Mouse (Mus musculus): ENCODE results near the gene Stac2.
A peak's percentile ranks its signal among the peaks of the same experiment; 100 is the strongest.

The Stac2 gene

DNA sequence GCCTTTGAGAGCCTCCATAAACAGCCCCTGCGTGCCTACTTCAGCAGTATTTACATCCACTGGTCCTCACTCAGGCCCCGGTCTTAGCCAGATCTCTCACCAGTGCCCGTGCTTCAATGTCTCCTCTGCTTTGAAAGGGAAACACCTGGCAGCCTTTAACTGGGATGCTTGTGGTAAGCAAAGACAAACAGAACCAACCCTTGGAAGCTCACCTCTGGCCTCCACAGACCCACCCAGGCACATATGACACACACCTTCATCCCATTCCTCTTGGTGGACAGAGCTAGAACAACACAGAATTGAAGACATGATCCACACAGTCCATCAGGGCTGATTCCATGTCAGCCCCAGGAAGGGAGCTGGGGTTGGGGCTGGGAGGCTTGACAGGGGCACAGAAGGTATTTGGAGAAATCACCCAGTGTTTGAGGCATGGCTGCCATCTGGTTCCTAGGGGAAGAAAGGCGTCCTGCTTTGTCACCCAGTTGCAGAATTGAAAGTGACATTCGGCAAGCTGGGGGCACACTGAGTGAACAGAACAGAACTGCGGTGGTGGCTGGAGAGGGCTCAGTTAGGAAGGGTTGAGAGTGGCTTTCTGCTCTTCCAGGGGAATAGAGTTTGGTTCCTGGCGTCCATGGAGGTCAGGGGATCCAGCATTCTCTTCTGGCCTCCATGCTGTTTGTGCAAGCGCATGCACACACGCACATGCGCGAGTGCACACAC lies 55.0 kb downstream of the Stac2 start:
- DNase-seq (ENCODE audit: low spot score), result no peak

DNA sequence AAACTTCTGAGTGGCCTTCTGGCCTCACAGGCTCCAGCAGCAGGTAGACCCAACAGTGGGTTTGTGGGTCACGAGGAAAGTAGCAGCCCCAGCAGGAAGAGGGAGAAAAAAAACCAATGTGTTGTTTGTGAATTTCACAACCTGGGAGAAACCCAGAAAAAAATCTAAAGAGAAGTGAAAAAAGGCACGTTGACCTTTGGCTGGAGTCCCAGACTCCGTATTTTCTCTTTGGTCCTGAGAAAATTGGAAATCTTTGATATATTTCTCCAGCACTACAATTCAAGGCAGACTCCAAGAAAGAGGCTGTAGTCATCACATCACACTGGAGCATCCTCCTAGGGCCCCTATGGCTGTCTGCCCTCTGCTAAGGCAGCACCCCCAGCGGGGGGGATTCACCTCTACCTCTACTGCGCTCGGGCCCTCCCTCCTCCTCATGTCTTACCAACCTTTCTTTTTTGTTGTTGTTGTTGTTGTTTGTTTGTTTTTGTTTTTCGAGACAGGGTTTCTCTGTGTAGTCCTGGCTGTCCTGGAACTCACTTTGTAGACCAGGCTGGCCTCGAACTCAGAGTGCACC lies 55.8 kb downstream of the Stac2 start:
- DNase-seq (ENCODE audit: low spot score), result no peak

DNA sequence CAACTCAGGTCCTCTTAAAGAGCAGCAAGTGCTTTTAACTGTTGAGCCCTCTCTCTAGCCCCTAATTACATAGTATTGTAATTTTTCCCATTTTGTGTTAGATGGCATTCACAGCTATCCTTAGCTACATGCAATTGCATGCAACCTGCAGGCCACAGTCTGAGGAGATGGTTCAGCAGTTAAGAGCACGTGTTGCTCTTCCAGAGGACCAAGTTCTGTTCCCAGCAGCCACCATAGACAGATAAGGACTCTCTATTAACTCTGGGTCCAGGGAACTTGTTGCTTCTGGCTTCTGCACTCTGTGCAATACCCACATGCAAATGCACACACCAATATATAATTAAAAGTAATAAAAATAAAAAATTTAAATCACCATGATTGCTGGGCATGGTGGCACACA lies 56.6 kb downstream of the Stac2 start:
- no peak for DNase-seq (ENCODE audit: low spot score)

DNA sequence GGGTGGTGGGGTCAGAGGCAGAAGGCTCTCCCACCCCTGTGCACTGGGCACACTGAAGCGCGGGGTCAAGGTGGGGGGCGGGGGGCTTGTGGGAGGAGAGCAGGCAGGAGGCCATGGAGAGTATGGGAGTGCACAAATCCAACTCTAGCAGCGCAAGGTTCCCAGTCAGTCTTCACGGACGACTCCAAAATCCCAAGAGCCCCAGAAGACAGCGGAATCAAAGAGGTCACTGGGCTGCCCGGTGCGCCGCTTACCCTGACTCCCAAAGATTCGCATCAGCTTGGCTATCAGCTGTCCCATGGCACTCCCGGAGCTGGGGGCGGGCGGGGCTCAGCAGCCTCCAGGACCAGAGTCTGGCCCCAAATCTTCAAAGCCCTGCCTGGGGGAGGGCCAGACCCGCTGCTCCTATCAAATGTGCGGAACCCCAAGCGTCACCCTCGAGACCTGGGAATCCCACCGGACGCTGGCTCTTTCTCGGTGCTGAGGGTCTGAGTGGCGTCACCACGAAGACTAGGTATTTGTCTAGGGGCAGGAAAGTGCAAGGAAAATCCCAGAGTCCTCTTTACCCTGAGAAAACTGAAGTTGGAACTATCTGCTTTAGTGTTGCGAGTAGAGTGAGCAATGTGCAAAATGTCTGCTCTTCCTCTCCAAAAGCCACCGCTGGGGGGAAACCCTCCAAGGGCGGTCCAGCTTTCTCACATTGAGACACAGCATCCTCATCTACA lies 57.5 kb downstream of the Stac2 start, which contains the start of gene Arl5c:
Gene Arl5c, minus strand, starts transcription at position 618 of the 725 bp plus-strand sequence.
- DNase-seq (ENCODE audit: low spot score), result no peak

DNA sequence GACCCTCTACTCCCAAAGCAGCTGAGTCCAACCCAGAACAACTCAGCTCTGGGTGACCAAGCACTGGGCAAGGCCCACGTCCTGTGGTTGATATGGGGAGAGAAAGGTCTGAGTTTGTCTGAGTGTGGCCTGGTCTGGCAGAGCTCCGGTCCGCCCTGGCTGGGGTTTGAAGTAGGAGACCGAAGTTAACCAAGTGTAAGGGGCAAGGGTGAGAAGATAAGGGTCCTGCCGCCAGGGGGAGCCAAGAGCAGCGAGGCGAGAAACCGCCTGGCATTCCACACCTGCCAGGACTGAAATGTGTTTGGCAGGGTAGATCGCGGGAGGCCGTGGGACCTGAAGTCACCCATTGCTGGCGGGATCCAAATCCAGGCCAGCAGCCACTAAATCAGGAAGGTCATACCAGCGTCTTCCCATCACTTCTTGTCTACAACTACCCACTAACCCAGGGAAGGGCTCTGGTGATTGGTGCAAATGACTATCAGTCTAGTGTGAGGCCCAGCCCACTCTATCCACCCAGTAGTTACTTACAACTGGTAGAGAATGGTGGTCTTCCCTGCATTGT lies 58.6 kb downstream of the Stac2 start:
- peak; percentile 65 for DNase-seq (ENCODE audit: low spot score)

DNA sequence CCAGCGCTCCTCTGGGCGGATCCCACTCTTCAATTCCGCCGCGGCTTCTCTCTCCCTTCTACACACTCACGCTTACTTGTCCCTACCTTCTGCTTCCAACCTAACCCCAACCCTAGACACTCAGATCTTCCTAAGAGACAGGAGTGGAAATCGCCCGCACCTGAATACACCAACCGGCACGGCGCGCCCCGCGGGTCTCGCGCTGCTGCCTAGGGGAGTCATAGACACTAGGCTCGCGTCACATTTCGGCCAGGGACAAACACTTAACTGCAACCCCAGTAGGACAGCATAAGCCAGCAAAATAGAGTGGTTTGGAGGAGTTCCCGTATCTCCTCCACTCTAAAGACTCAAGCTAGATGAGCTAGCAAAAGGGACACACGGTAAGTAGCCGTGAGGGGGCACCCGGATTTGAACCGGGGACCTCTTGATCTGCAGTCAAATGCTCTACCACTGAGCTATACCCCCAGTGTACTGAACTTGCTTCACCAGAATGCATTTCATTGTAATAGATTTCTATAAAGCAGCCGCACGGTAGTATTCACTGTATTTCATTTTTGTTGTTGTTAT lies 64.6 kb downstream of the Stac2 start:
- peak; percentile 93 for DNase-seq (ENCODE audit: low spot score)

DNA sequence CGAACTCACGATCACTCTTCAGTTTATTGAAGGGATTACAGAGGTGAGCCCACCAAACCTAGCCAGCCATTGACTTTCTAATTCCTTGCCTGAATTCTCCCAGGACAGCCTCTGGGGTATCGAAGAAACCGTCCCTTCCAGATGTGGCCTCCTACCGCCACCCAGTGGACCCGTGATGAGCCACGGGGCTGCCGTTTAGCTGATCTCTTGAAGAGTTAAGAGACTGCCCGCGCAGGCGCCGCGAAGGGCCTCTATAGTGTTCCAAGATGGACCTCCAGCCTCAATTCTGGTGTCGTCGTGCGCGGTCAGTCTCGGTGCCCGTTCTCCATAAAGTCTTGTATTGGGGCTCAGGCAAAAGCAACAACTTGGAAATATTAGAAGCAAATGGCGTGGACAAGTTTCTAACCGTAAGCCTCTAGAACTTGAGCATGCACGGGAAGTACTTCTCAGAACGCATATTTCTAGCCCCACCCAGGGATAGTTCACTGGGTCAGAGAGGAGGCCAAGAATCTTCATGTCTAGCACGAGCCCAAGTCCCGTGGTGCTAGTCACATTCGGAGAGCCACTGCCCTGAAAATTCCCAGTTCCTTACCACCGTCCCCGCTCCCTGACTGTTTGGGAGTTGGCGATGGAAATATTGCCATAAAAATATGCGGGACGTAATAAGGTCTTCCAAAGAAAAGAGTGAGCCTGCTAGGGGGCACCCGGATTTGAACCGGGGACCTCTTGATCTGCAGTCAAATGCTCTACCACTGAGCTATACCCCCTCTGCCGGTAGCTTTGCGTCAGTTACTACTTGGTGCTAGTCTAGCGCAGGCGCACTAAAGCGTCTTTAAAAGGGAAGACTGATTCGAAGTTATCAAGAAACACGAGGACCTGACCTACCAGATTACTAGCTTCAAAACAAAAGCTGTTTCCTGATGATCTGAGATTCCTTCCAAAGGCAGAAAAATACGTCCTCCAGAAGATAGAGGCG lies 65.4 kb downstream of the Stac2 start:
- peak; percentile 97 for DNase-seq (ENCODE audit: low spot score)

DNA sequence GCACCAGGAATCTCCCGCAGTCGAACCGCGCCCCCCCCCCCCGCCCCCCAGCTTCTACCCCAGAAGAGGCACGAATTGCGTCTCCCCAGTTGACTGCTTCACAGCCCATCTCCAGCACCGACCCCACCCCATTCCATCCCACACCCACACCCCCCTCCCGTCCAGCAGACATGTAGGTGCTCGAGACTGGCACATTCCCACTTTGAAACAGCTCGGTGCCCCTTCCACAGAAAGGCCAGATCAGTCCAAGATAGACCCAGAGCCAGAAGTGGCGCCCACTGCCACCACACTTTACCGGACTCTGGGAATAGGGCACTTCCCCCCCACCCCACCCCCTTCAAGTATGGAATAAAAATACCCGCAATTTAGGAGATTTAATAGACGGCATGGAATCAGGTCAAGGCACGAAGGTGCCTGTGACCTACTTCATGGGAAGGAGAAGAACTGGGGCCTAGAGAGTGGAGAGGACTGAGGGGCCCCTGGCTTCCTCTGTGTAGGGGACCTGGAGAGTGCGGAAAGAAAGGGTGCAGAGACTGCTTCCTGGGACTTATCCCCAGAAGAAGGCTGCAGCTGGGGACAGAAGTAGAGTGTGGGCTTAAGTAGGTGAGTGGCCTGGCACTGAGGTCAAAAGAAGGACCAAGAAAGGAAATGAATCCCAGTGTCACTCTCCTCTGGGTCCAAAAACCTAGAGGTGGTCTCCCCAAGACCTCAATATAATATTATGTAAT lies 66.4 kb downstream of the Stac2 start:
- no peak for DNase-seq (ENCODE audit: low spot score)

Data from MN1 (cell line).